Mouse (Mus musculus) heart, embryonic 11.5 days (tissue): Measurements from ENCODE around the gene Tfpt. TPM values are rescaled to one million over a fixed set of nuclear protein-coding genes. Genes with fewer than 3 reads are reported as not detected.

Source experiments
- ATAC-seq: fragments of 200-750 bp; cut with Nextera tagmentation; replicated peaks from 2 replicates; pipeline ENCODE4 v1.8.0; 2017; ENCODE audit warnings: moderate library complexity; ENCODE audit not compliant: insufficient number of reproducible peaks, low FRiP score, low TSS enrichment
- H3K27ac ChIP-seq: fragments of 300-500 bp; sonication (generic); 2 replicates; pipeline ENCODE4 v1.5.1; 2014; ENCODE audit warnings: mild to moderate bottlenecking, low read depth, low read length
- H3K27me3 ChIP-seq: fragments of 300-500 bp; sonication (generic); 2 replicates; pipeline ENCODE4 v1.6.1; 2014; ENCODE audit warnings: mild to moderate bottlenecking, low read length, mixed read lengths; ENCODE audit not compliant: control insufficient read depth, insufficient read depth
- H3K36me3 ChIP-seq: fragments of 300-500 bp; sonication (generic); 2 replicates; pipeline ENCODE4 v1.6.1; 2014; ENCODE audit warnings: mild to moderate bottlenecking, low read length, moderate library complexity, mixed read lengths; ENCODE audit not compliant: control insufficient read depth, insufficient read depth
- H3K4me1 ChIP-seq: fragments of 300-500 bp; sonication (generic); 2 replicates; pipeline ENCODE4 v1.6.1; 2014; ENCODE audit warnings: low read length; ENCODE audit not compliant: control insufficient read depth, insufficient read depth
- H3K4me2 ChIP-seq: fragments of 300-500 bp; sonication (generic); 2 replicates; pipeline ENCODE4 v1.6.1; 2014; ENCODE audit warnings: mild to moderate bottlenecking, moderate library complexity
- H3K4me3 ChIP-seq: fragments of 300-500 bp; sonication (generic); 2 replicates; pipeline ENCODE4 v1.5.1; 2014; ENCODE audit warnings: low read depth, low read length
- H3K9ac ChIP-seq: fragments of 300-500 bp; sonication (generic); 2 replicates; pipeline ENCODE4 v1.6.1; 2014; ENCODE audit warnings: mild to moderate bottlenecking, low read depth, low read length, moderate library complexity
- H3K9me3 ChIP-seq: fragments of 300-500 bp; sonication (generic); replicated peaks from 2 replicates; pipeline ENCODE4 v1.6.1; 2016; ENCODE audit warnings: low read length; ENCODE audit not compliant: control insufficient read depth
- WGBS: fragments of 180-500 bp; shearing (Covaris S2); extraction: QIAGEN DNeasy Blood & Tissue Kit; methylation state at CpG from one replicate; pipeline ENCODE4 v1.1.7; 2014; ENCODE audit not compliant: insufficient replicate concordance; 5-methylcytosine and 5-hydroxymethylcytosine counted together
- polyA plus RNA-seq: library from polyadenylated mRNA; unstranded; fragments of >200 nt; fragmentation: Nextera tagmentation; extraction: Ambion mirVana; gene quantifications from 2 replicates; pipeline ENCODE4 v1.2.1, GENCODE M21; 2014

Gene Tfpt
- polyA plus RNA-seq, 1 experiment from 2014 or later, result 17.8 TPM

DNA sequence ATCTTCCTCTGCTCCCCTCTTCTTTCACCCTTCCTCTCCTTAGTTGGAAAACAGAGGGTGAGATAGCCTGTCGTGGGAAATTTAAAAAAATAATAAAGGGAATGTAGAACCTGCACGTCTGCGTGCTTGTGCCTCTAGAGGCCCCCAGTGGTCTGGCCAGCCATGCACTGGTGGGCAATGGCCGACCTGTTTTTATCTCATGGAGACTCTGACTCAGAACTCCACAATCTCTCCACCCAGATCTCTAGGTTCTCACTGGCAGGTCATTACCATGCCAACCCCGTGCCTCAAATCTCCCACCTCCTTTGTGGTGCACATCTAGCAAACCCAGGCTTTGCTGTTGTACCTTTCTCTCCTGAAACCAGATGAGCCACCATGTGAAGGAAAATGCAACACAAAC, 35.0 kb downstream of the Tfpt start:
- H3K4me3 ChIP-seq, result no peak overlapping the region

DNA sequence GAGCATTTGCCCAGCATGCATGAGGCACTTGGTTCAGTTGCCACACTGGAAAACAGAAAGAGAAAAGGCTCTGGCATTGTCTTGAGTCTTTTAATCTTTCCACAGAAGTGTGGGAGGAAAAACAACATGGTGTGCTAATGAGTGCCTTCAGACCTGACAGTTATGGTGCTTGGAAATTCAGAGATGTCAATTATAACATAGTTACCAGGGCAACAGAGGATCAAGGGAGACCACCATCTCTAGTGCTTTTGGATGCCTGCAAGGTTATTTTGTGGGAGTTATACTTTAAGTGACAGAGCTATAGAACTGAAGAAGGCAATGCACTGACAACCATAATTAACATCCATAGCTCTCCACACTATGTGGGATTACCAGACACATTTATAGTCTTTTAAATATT, 35.9 kb downstream of the Tfpt start:
- H3K9ac ChIP-seq, result no peak overlapping the region
- H3K4me2 ChIP-seq, result no peak overlapping the region
- no peak overlapping the region for H3K27ac ChIP-seq
- no peaks in the 10 kb centered on the region for H3K9me3 ChIP-seq
- H3K27me3 ChIP-seq, result no peaks in the 10 kb centered on the region
- ATAC-seq, result no peak
- no peaks in the 10 kb centered on the region for H3K4me1 ChIP-seq
- no peak overlapping the region for H3K4me3 ChIP-seq
- no peaks in the 10 kb centered on the region for H3K36me3 ChIP-seq

More for the DNA sequence above, 35.0 kb downstream of the Tfpt start:
- no peak for ATAC-seq
- no peaks in the 10 kb centered on the region for H3K36me3 ChIP-seq
- 15% methylated on average over 5 of the region's 5 CpGs for WGBS
- H3K9ac ChIP-seq, result 0 out of 2 replicates have a peak overlapping the region, but pooled peaks have one; percentile 5
- H3K27me3 ChIP-seq, result no peaks in the 10 kb centered on the region
- no peak overlapping the region for H3K27ac ChIP-seq
- H3K4me2 ChIP-seq, result peak overlapping the region; percentile 51
- H3K4me1 ChIP-seq, result no peaks in the 10 kb centered on the region
- no peaks in the 10 kb centered on the region for H3K9me3 ChIP-seq

DNA sequence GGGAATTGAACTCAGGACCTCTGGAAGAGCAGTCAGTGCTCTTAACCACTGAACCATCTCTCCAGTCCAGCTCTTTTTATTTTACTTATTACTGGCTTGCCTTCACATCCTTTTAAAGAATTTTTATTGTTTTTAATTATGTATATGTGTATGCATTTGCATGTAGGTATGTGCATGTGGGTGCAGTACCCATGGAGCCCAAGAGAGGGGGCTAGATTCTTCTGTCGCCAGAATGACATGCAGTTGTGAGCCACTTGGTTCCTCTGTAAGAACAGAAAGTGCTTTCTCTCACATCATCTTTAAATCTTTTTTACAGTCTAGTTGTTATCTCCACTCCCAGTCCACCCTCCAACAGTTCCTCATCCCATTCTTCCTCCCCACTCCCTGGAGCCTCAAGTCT, 38.2 kb downstream of the Tfpt start:
- Histone ChIP-seq H3K4me1 (no peaks in the 10 kb centered on the region), H3K27ac (no peak overlapping the region), H3K9me3 (no peaks in the 10 kb centered on the region), H3K36me3 (no peaks in the 10 kb centered on the region), H3K4me3 (no peak overlapping the region), H3K9ac (no peak overlapping the region), H3K4me2 (no peak overlapping the region), H3K27me3 (no peaks in the 10 kb centered on the region)
- ATAC-seq, result no peak
- WGBS, result 54% methylated on average over 1 of the region's 1 CpGs

DNA sequence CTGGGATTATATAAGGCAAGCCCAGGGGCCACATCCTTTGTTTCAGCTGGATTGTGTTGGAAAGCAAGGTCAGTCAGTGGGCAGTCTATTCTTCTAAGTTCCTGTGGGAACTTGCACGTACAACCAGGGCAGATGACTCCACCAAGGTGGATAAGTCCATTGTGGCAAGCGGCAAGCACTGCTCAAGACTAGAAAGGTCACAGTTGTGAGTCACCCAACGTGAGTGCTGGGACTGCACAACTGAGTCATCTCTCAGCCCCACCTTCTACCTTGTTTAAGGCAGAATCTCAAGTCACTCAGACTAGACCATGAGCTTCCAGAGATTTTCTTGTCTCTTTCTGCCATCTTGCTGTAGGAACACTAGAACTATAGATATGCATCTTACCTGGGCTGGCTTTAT, 39.2 kb downstream of the Tfpt start:
- Histone ChIP-seq H3K36me3 (no peaks in the 10 kb centered on the region), H3K27me3 (no peaks in the 10 kb centered on the region), H3K9ac (no peak overlapping the region), H3K4me3 (no peak overlapping the region), H3K4me2 (no peak overlapping the region), H3K9me3 (no peaks in the 10 kb centered on the region), H3K27ac (no peak overlapping the region), H3K4me1 (no peaks in the 10 kb centered on the region)
- no peak for ATAC-seq
- WGBS, result 68% methylated on average over 3 of the region's 3 CpGs

DNA sequence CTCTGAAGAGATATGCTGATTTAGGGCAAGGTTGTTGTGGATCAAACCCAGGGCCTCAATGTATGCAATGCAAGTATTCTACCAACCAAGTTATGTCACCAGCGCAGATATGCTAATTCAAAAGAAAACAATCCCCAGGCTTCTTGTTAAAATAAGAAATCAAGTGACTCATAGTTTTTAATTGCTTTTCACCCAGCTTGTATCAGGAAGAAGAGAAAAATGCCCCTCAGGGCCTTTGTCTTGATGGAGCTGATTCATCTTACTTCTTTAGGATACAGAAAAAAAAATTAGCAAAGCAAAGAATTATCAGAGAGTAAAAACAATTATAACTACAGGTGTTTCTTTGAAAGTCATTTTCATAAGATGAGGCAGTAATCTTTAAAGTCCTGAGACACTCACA, 42.4 kb downstream of the Tfpt start:
- Histone ChIP-seq H3K27ac (no peak overlapping the region), H3K4me1 (no peaks in the 10 kb centered on the region), H3K36me3 (no peaks in the 10 kb centered on the region), H3K9me3 (no peaks in the 10 kb centered on the region), H3K9ac (no peak overlapping the region), H3K27me3 (no peaks in the 10 kb centered on the region), H3K4me3 (no peak overlapping the region), H3K4me2 (no peak overlapping the region)
- ATAC-seq, result no peak
- 68% methylated on average over 1 of the region's 1 CpGs for WGBS

DNA sequence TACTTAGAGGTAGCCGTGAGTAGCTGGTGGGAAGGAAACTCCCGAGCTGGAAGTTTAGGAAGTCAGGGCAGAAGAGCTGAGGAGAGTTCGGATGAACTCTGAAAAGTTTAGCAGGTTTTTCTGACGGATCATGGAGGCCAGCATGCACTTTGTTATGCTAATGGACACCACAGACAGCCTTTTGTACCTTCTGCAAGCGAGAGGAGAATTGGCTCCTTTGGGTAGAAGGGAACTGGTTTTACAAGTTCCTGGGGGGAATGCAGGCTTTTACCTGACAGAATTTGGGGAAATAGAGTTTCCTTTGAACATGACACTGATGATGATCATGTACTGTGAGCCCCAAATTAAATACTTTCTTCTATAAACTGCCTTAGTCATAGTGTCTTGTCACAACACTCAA, 43.5 kb downstream of the Tfpt start:
- H3K4me2 ChIP-seq, result peak overlapping the region; percentile 27; the same call in 1 of the 2 replicates
- no peaks in the 10 kb centered on the region for H3K9me3 ChIP-seq
- no peak overlapping the region for H3K4me3 ChIP-seq
- no peaks in the 10 kb centered on the region for H3K27me3 ChIP-seq
- no peaks in the 10 kb centered on the region for H3K4me1 ChIP-seq
- H3K27ac ChIP-seq, result no peak overlapping the region
- H3K36me3 ChIP-seq, result no peaks in the 10 kb centered on the region
- 6% methylated on average over 5 of the region's 5 CpGs for WGBS
- H3K9ac ChIP-seq, result no peak overlapping the region
- no peak for ATAC-seq

DNA sequence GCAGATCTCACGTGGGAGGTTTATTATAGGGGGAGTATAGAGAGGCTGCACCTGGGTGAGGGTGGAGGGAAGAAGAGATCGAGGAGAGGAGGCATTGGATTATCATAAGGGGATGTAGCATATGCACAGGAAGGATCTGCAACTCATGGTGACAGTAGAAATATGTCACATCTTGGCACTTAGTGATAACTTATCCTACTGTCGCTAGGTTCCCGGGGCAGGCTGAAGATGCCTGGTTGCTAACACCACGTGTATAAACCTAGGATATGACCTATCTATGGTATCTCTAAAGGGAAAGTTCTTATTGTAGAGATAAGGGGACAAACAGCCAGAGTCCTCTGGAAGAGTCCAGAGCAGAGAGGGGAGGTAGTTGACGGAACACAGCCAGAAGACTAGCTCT, 44.0 kb downstream of the Tfpt start:
- no peak overlapping the region for H3K9ac ChIP-seq
- no peaks in the 10 kb centered on the region for H3K9me3 ChIP-seq
- no peak for ATAC-seq
- 5% methylated on average over 6 of the region's 6 CpGs for WGBS
- H3K4me3 ChIP-seq, result no peak overlapping the region
- peak overlapping the region; percentile 27; the same call in 1 of the 2 replicates for H3K4me2 ChIP-seq
- no peaks in the 10 kb centered on the region for H3K36me3 ChIP-seq
- H3K27me3 ChIP-seq, result no peaks in the 10 kb centered on the region
- no peaks in the 10 kb centered on the region for H3K4me1 ChIP-seq
- no peak overlapping the region for H3K27ac ChIP-seq

DNA sequence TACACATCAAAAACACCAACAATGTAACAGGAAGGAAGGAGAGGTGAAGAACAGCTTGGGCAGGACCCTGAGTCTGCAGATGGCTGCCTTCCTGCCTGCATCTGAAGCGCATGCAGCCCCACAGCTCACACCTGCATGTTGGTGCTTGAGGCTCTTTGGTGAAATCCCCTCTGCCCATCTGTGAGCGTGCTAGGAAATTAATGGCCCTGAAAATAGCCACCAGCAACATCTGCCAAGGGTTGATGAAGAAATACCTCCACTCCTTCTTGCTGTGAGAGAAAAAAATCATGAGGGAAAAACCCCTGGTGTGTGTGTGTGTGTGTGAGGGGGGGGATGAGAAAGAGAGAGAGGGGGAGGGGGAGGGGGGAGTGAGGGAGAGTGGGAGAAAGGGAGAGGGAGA, 49.7 kb downstream of the Tfpt start:
- no peak overlapping the region for H3K27ac ChIP-seq
- no peaks in the 10 kb centered on the region for H3K4me1 ChIP-seq
- ATAC-seq, result no peak
- no peak overlapping the region for H3K4me3 ChIP-seq
- WGBS, result 63% methylated on average over 2 of the region's 2 CpGs
- no peaks in the 10 kb centered on the region for H3K36me3 ChIP-seq
- no peak overlapping the region for H3K9ac ChIP-seq
- no peaks in the 10 kb centered on the region for H3K9me3 ChIP-seq
- H3K27me3 ChIP-seq, result no peaks in the 10 kb centered on the region
- no peak overlapping the region for H3K4me2 ChIP-seq

DNA sequence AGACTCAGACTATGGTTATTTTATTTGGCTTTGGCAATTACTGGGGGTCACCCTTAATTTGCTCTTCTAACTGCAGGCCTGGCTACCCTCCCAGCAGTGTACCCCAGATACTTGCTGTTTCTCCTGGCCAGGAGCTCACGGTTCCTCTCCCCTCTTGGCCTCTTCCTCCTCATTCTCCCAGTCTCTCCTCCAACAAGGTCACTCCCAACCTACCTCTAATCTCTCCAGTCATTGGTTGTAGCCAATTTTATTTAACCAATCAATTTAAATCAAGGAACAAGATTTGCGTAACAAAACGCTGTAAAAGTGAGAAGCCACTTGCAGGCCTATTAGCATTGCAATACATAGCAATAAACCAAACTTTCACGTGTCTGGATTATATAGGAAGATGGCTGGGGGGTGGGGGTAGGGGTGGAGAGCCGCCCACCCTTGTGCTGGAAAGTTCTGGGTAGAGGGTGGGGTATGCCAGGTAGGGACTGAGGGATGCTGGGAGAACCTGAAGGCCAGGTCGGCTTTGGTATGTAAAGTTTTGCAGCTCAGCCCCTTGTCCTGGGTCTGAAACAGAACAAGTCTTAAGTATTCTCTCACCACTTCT, 50.7 kb downstream of the Tfpt start:
- WGBS, result 64% methylated on average over 6 of the region's 6 CpGs
- ATAC-seq, result no peak
- no peaks in the 10 kb centered on the region for H3K27me3 ChIP-seq
- H3K9ac ChIP-seq, result no peak overlapping the region
- no peaks in the 10 kb centered on the region for H3K36me3 ChIP-seq
- no peaks in the 10 kb centered on the region for H3K9me3 ChIP-seq
- H3K27ac ChIP-seq, result no peak overlapping the region
- H3K4me1 ChIP-seq, result no peaks in the 10 kb centered on the region
- no peak overlapping the region for H3K4me2 ChIP-seq
- no peak overlapping the region for H3K4me3 ChIP-seq
